Mouse (Mus musculus): ENCODE data around the gene Tmem72.
A peak's percentile ranks its signal among the peaks of the same experiment; 100 is the strongest.

The Tmem72 gene

GRCm38 (mm10) chr6:116677321-116677720 is 39.4 kb downstream of the Tmem72 start:
- no peak for DNase-seq

- no peak for DNase-seq
Observed at GRCm38 (mm10) chr6:116676355-116676913, 40.3 kb downstream of the Tmem72 start.

- DNase-seq: no peak
Observed at GRCm38 (mm10) chr6:116674283-116674886, 42.3 kb downstream of the Tmem72 start.

DNA sequence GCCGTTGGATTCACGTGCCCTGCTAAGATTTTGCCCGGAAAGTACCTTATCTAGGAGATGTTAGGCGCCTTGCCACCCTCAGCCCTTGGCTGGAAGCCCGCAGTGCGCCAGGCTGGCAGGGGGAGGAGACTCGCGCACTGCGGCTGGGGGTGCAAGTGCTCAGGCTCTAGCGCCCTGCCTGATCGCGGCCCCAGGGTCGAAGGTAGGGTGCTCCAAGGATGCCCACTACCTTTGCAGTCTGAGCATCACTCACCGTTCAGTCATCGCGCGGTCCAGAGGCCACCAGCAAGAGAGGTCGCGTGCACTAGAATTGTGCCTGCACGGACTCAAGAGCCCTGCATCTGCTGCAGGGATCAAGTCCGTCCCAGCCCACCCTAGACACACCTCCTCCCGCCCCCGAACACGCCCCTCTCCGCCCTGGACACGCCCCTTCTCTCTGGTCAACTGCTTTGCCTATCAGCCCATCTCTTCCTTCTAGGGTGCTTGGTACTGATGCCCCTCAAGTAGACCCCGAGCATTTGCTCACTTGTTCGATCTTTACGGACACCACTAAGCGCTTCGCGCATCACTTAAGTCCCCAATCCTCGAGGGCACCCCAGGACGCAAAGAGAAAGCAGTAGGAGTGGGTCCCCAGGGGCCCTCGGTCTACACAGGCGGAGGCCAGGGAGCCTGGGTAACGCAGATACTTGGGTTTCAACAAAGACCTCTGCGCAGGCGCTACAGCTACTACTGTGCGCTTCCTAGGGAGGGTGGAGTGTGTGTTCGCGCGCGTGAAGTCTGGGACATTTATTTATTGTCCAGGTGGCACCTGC is 43.0 kb downstream of the Tmem72 start, which contains the start of gene Rassf4:
Rassf4 (minus strand) TSS at position 482 of the 812 bp plus-strand sequence.
- peak; percentile 76 for DNase-seq

DNA sequence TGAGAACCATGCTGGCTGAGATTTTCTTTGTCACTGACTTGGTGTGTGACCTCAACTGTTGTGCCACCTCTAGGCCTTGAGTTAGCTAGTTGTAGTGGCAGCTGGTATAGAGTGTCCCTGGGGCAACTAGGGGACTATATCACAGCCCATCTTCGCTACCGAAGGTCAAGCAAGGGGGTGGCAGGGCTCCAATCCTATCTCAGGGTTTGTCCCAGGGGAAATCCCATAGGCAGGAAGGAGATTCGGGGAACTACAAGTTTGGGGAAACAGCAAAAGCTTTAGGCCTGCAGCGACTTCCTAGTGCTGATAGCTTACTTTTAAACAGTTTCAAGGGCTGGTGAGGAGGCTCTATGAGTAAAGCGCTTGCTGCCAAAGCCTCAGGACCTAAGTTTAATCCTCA is 44.4 kb downstream of the Tmem72 start:
- no peak for DNase-seq

DNA sequence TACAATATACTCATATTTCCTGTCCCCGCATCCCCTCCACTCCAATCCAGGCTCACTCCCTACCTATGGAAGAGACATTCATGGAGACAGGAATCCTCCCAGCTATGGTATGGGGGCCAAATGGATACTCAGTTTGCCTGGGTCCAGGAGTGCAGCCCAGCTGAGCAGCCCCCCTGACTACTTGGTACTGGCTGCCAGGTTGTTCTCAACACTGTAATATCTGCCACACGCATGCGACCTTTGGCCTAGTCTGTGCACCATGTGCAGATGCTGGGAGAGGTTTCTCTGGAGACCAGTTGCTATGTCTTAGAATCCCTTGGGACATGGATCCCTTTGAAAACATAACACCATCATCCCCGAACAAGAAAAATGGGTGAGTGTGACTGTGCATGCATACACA is 44.9 kb downstream of the Tmem72 start:
- no peak for DNase-seq

DNA sequence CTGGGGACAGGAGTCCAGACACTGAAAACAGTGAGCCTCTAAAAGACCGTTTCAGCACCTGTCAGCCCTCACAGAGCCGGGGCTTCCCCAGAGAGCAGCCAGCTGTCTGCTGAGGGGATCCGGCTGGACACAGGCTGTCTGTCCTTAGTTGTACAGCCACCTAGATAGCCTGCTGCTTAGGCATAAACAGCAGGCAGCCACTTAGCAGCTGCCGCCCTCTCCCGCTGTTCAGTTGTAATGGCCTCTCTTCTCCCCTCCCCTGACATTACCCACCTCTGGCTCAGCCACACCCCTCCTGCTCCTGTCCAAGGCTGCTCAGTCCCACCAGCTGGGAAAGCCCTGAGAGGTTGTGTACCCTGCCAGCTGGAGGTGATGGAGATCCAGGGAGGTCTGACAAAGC is 45.7 kb downstream of the Tmem72 start:
- no peak for DNase-seq

- DNase-seq: no peak
Observed at GRCm38 (mm10) chr6:116670144-116670543, 46.6 kb downstream of the Tmem72 start.

- no peak for DNase-seq
Observed at GRCm38 (mm10) chr6:116668682-116669470, 47.8 kb downstream of the Tmem72 start.

DNA sequence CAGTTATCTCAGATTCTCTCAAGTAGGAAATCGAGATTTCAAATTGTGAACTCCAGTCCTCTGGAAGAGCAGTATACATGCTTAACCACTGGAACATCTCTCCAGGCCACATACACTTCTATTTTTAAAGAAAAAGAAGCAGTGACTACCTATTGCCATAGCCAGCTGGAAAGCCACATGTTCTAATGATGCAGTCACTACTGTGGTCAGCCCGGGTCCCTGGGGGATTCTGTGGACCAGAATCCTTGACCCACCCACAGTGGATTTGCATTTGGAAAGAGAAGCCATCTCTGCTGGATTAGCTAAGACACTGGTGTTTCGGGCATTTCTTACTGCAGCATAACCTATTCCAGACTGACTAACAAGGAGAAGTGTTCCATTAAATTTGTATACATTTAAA is 49.3 kb downstream of the Tmem72 start:
- no peak for DNase-seq

- no peak for DNase-seq
Observed at GRCm38 (mm10) chr6:116666892-116667291, 49.8 kb downstream of the Tmem72 start.

DNA sequence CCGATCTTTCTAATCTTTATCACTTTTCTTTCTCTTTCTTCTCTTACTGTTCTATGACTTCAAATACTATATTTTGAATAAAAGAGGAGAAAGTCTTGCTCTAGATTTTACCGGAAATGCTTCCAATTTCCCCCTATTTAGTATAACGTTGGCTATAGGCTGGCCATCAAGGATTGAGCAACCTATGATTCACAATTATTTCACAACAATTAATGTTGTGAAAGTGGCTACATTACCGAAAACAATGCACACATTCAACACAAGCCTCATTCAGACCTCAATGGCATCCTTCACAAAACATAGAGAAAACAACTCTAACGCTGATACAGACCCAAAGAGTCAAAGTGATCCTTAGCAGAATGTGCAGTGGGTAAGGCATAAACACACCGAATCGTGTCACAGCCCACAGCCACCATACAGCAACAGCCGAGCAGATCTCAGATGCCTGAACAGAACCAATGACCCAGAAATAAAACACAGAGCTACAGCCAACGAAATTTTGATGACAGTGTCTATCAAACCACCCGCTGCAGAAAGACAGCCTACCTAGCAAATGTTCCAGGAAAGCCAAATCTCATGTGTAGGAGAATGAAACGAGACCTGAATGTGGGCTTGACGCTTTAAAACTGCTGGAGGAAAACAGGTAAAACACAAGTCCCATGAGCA is 50.5 kb downstream of the Tmem72 start:
- DNase-seq: no peak

DNA sequence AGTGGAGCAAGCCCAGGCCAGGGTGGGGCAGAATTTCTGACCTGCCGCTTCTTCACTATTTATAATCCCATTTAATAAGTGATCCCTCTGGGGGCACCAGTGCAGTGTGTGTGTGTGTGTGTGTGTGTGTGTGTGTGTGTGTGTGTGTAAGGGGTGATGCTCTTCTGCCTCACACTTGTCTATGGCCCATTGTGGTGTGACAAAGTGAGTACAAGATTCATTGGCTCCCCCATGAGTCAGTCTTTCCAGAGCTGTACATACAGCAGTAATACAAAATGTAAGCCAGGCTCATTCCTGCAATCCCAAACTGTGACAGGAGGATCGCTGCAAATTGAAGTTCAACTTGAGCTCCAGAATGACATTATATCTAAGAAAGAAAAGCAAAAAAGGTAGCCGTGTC is 51.9 kb downstream of the Tmem72 start:
- no peak for DNase-seq

GRCm38 (mm10) chr6:116664031-116664430 is 52.7 kb downstream of the Tmem72 start:
- no peak for DNase-seq

GRCm38 (mm10) chr6:116663364-116663763 is 53.3 kb downstream of the Tmem72 start:
- DNase-seq: no peak

GRCm38 (mm10) chr6:116653684-116654454 is 62.8 kb downstream of the Tmem72 start:
- DNase-seq: peak; percentile 64

DNA sequence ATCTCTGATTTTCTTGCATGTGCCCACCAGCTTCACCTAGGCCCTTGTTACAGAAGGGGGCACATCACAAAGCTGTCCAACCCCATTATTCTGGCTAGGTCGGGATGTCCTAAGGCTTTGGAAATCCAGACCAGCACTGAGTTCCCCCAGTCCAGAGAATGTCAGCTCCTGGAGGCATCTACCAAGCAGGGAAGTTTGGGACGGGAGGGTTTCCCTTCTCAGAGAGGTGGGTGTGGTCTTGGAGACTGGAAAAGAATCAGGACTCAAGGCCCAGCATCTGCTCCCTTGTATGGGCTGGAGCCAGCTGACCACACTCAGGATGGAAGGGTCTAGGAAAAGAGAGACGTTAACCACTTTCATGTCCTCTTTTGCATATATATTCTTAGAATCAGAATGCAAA is 63.5 kb downstream of the Tmem72 start:
- no peak for DNase-seq

GRCm38 (mm10) chr6:116651437-116652118 is 65.1 kb downstream of the Tmem72 start:
- peak; percentile 63 for DNase-seq

DNA sequence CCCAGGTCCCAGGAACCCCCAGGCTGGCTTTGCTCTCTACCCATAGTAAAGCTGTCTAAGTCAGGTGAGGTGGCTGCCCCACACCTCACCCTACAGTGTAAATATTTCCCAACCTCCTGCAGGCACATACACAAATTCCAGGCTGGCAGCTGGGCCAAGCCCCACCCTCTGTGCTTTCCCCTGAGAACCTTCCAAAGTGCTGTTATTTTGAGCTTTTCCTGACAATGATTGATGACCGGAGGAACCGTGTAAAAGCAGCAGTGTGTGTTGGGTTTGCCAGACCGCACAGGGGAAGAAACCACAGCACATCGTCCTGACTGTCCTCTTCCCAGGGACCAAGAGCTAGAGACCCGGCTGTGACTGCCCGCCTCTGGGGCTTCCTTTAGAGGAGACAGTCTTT is 66.3 kb downstream of the Tmem72 start, which contains the start of gene Depp1:
Depp1 (plus strand) TSS at position 204 of the 400 bp plus-strand sequence.
- DNase-seq: peak; percentile 86

GRCm38 (mm10) chr6:116649811-116650210 is 66.9 kb downstream of the Tmem72 start:
- no peak for DNase-seq

- DNase-seq: peak; percentile 69
Observed at GRCm38 (mm10) chr6:116647763-116648162, 69.0 kb downstream of the Tmem72 start.
